Comparison of ENCODE assay signal across 23 mouse cellular contexts in the genomic region with DNA sequence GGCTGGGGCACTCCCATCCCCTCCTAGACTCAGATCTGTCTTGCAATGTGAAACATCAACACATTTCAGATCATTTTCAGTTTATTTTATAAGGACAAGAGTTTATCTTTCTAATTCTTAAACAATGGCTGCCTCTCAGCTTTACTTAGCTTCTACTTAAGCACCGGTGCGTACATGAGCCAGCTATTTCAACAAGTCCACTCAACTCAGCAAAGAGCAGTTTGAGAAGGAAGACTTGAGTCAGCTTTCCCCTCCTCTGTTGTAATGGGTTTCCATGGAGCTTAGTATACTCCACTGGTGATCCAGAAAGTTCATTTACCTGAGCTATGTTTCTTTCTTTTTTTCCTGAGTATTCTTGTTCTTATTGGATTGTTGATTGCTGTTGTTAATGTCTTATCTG.
DNase-seq lines count a peak whose midpoint lies in the region; ATAC-seq and TF ChIP-seq lines count a peak whose summit lies in the region.
"Had no signal": no experiment of that assay in that cellular context is flagged by ENCODE, and none has a peak within 500 bp of the region (broad histone marks: within the 10 kb centered on the region; RNA-seq: fewer than 3 reads in every experiment).

No protein-coding gene starts in this region.

- peak; percentile 83; the same call in 1 of the 2 replicates for TF ChIP-seq EP300 in lung, postnatal 0 days (IDR thresholded peaks at IDR 0.05)

- H3K4me3 ChIP-seq in lung, embryonic 14.5 days (ENCODE audit: low read depth, low read length) = no peak overlapping the region
- no peak overlapping the region for H3K4me3 ChIP-seq in lung, postnatal 0 days (ENCODE audit: low read depth, low read length)
- H3K4me3 ChIP-seq in intestine, embryonic 15.5 days (replicated peaks) = no peak overlapping the region
- H3K4me3 ChIP-seq: embryonic facial prominence, embryonic 13.5 days; embryonic facial prominence, embryonic 15.5 days; erythroblast, embryonic 14.5 days; forebrain, embryonic 10.5 days; forebrain, embryonic 12.5 days had no signal

- 52% methylated on average over 2 of the region's 2 CpGs for WGBS in lung, embryonic 14.5 days
- WGBS in lung, postnatal 0 days = 40% methylated on average over 2 of the region's 2 CpGs
- 74% methylated on average over 2 of the region's 2 CpGs for WGBS in intestine, embryonic 15.5 days

- H3K9ac ChIP-seq in lung, embryonic 14.5 days = no peak overlapping the region
- no peak overlapping the region for H3K9ac ChIP-seq in lung, postnatal 0 days (replicated peaks; ENCODE audit: low read depth)
- H3K9ac ChIP-seq in intestine, embryonic 15.5 days = no peak overlapping the region
- H3K9ac ChIP-seq: embryonic facial prominence, embryonic 13.5 days; embryonic facial prominence, embryonic 15.5 days; forebrain, embryonic 12.5 days had no signal

- no peak overlapping the region for H3K4me2 ChIP-seq in lung, embryonic 14.5 days
- H3K4me2 ChIP-seq in lung, postnatal 0 days (replicated peaks; ENCODE audit: low read depth, low read length) = no peak overlapping the region
- no peak overlapping the region for H3K4me2 ChIP-seq in intestine, embryonic 15.5 days (replicated peaks)
- H3K4me2 ChIP-seq: embryonic facial prominence, embryonic 13.5 days; embryonic facial prominence, embryonic 15.5 days; forebrain, embryonic 12.5 days had no signal

- DNase-seq in lung, embryonic 14.5 days = peak; percentile 6
- DNase-seq in lung, postnatal 10 days = no peak
- DNase-seq in lung, postnatal 0 days (ENCODE audit: low spot score) = peak; percentile 74
- no peak for DNase-seq in lung, postnatal 4 days
- peak; percentile 33 for DNase-seq in 416B (ENCODE audit: low read depth)
- DNase-seq: adrenal gland, adult 2 months; adrenal gland, postnatal 10 days; adrenal gland, postnatal 25 days; cerebellum, adult 11 months; cerebellum, adult 18-20 months; cerebellum, adult 8-10 months; cerebellum, adult 9-11 months; cerebellum, postnatal 14 days; cerebellum, postnatal 36 days; embryo, embryonic 11 days had no signal

- no peaks in the 10 kb centered on the region for H3K27me3 ChIP-seq in lung, embryonic 14.5 days (ENCODE audit: insufficient read depth, low read length)
- 0 out of 2 replicates have a peak, but pooled peaks cover 2% of the 10 kb centered on the region for H3K27me3 ChIP-seq in lung, postnatal 0 days (replicated peaks; ENCODE audit: insufficient read depth, low read length)
- no peaks in the 10 kb centered on the region for H3K27me3 ChIP-seq in intestine, embryonic 15.5 days (replicated peaks)
- H3K27me3 ChIP-seq: embryonic facial prominence, embryonic 13.5 days; embryonic facial prominence, embryonic 15.5 days; forebrain, embryonic 12.5 days had no signal

- no peaks in the 10 kb centered on the region for H3K9me3 ChIP-seq in lung, embryonic 14.5 days (ENCODE audit: low read depth, low read length)
- no peaks in the 10 kb centered on the region for H3K9me3 ChIP-seq in lung, postnatal 0 days (ENCODE audit: low read length)
- H3K9me3 ChIP-seq in intestine, embryonic 15.5 days = no peaks in the 10 kb centered on the region
- H3K9me3 ChIP-seq: embryonic facial prominence, embryonic 13.5 days; embryonic facial prominence, embryonic 15.5 days; forebrain, embryonic 10.5 days; forebrain, embryonic 12.5 days had no signal

- H3K27ac ChIP-seq in lung, embryonic 14.5 days (ENCODE audit: low read depth) = no peak overlapping the region
- no peak overlapping the region for H3K27ac ChIP-seq in lung, postnatal 0 days (ENCODE audit: low read length)
- H3K27ac ChIP-seq in intestine, embryonic 15.5 days = no peak overlapping the region
- H3K27ac ChIP-seq: embryonic facial prominence, embryonic 13.5 days; embryonic facial prominence, embryonic 15.5 days; forebrain, embryonic 10.5 days; forebrain, embryonic 12.5 days had no signal

- no peak for ATAC-seq in lung, embryonic 14.5 days (ENCODE audit: insufficient read depth)
- ATAC-seq in lung, postnatal 0 days = peak; percentile 90
- ATAC-seq in intestine, embryonic 15.5 days = no peak
- ATAC-seq: forebrain, embryonic 14.5 days; forebrain, embryonic 16.5 days had no signal

- no peaks in the 10 kb centered on the region for H3K36me3 ChIP-seq in lung, embryonic 14.5 days (ENCODE audit: insufficient read depth)
- H3K36me3 ChIP-seq in lung, postnatal 0 days (ENCODE audit: insufficient read depth, low read length) = no peaks in the 10 kb centered on the region
- H3K36me3 ChIP-seq in intestine, embryonic 15.5 days = no peaks in the 10 kb centered on the region
- H3K36me3 ChIP-seq: embryonic facial prominence, embryonic 13.5 days; embryonic facial prominence, embryonic 15.5 days; forebrain, embryonic 10.5 days; forebrain, embryonic 12.5 days had no signal

- peaks cover 7% of the 10 kb centered on the region for H3K4me1 ChIP-seq in lung, embryonic 14.5 days (ENCODE audit: insufficient read depth)
- peaks cover 5% of the 10 kb centered on the region for H3K4me1 ChIP-seq in lung, postnatal 0 days (ENCODE audit: insufficient read depth, low read depth, low read length)
- no peaks in the 10 kb centered on the region for H3K4me1 ChIP-seq in intestine, embryonic 15.5 days (replicated peaks)
- H3K4me1 ChIP-seq: embryonic facial prominence, embryonic 15.5 days had no signal

- TF ChIP-seq CTCF in lung, embryonic 14.5 days (IDR thresholded peaks at IDR 0.05; ENCODE audit: low read depth) = no peak
- TF ChIP-seq CTCF in lung, postnatal 0 days (IDR thresholded peaks at IDR 0.05) = no peak

Comparison
In these comparisons a context has a peak if more than half of its experiments do, and no peak if none do; other contexts are left out.
1. DNase-seq: peak in lung, embryonic 14.5 days (single experiment), lung, postnatal 0 days (single experiment) and 416B (single experiment); none in lung, postnatal 10 days (single experiment) and lung, postnatal 4 days (0 of 2).